Mouse (Mus musculus) liver, embryonic 12.5 days (tissue): ENCODE data around the gene Dpf1. TPM values are rescaled to one million over a fixed set of nuclear protein-coding genes. Genes with fewer than 3 reads are reported as not detected.
A peak's percentile ranks its signal among the peaks of the same experiment; 100 is the strongest.

Experiments
- ATAC-seq: fragments of 200-750 bp; cut with Nextera tagmentation; 2 replicates; pipeline ENCODE4 v1.8.0; 2017; ENCODE audit warnings: moderate number of reproducible peaks, mild to moderate bottlenecking, moderate library complexity
- H3K27ac ChIP-seq: fragments of 300-500 bp; sonication (generic); 2 replicates; pipeline ENCODE4 v1.5.1; 2016; ENCODE audit warnings: mild to moderate bottlenecking
- H3K27me3 ChIP-seq: fragments of 300-500 bp; sonication (generic); replicated peaks from 2 replicates; pipeline ENCODE4 v1.6.1; 2016; ENCODE audit warnings: mild to moderate bottlenecking, moderate library complexity
- H3K36me3 ChIP-seq: fragments of 300-500 bp; sonication (generic); 2 replicates; pipeline ENCODE4 v1.6.1; 2016; ENCODE audit warnings: mild to moderate bottlenecking, moderate library complexity
- H3K4me1 ChIP-seq: fragments of 300-500 bp; sonication (generic); 2 replicates; pipeline ENCODE4 v1.6.1; 2016
- H3K4me2 ChIP-seq: fragments of 300-500 bp; sonication (generic); 2 replicates; pipeline ENCODE4 v1.6.1; 2016; ENCODE audit warnings: mild to moderate bottlenecking, moderate library complexity
- H3K4me3 ChIP-seq: fragments of 300-500 bp; sonication (generic); 2 replicates; pipeline ENCODE4 v1.5.1; 2016; ENCODE audit warnings: mild to moderate bottlenecking, moderate library complexity
- H3K9ac ChIP-seq: fragments of 300-500 bp; sonication (generic); 2 replicates; pipeline ENCODE4 v1.6.1; 2016; ENCODE audit warnings: mild to moderate bottlenecking, moderate library complexity
- H3K9me3 ChIP-seq: fragments of 300-500 bp; sonication (generic); replicated peaks from 2 replicates; pipeline ENCODE4 v1.6.1; 2016; ENCODE audit warnings: mild to moderate bottlenecking, moderate library complexity
- WGBS: fragments of 180-500 bp; shearing (Covaris S2); methylation state at CpG from one replicate; pipeline ENCODE4 v1.1.7; 2016; ENCODE audit not compliant: insufficient replicate concordance; 5-methylcytosine and 5-hydroxymethylcytosine counted together
- polyA plus RNA-seq: library from polyadenylated mRNA; unstranded; fragments of >200 nt; fragmentation: Nextera tagmentation; extraction: Ambion mirVana; gene quantifications from 2 replicates; pipeline ENCODE4 v1.2.1, GENCODE M21; 2016

Dpf1 gene
- polyA plus RNA-seq, 1 experiment from 2014 or later, result 2.6 TPM

DNA sequence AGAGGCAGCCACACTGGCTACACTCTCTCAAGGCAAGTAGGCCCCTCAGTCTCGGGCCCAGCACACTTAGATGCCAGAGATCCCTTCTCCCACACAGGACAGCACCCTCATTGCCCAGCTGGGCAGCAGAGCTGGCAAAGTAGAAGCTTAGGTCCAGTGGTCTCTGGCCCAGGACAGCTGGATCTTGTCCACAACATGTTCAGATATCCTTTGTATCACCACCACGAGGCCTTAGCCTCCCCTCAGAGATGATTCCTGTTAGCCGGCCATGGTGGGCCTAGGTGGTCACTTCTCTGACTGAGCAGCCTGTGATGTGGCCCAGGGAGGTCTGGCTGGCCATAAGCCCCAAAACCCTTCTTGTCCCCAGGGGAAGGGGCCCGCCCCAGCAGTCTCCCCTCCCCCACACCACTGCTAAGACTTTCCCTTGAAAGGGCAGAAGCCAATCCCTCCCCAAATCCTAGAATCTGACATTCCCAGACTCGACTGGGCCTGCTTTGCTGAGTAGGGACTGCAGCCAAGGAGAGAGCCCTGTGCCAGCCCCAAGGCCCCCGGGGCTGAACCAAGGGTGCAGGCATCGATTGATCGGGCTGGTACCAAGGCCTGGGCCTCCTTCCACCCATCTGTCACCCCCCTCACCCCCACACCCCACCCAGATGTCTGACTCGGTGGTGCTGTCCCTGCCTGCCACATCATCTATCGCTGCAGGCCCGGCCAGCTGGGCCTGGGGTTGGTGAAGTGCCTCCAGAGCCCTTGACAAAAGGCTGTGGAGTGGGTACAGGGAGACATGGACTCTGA is 12.9 kb upstream of the Dpf1 start:
- no peak for ATAC-seq

DNA sequence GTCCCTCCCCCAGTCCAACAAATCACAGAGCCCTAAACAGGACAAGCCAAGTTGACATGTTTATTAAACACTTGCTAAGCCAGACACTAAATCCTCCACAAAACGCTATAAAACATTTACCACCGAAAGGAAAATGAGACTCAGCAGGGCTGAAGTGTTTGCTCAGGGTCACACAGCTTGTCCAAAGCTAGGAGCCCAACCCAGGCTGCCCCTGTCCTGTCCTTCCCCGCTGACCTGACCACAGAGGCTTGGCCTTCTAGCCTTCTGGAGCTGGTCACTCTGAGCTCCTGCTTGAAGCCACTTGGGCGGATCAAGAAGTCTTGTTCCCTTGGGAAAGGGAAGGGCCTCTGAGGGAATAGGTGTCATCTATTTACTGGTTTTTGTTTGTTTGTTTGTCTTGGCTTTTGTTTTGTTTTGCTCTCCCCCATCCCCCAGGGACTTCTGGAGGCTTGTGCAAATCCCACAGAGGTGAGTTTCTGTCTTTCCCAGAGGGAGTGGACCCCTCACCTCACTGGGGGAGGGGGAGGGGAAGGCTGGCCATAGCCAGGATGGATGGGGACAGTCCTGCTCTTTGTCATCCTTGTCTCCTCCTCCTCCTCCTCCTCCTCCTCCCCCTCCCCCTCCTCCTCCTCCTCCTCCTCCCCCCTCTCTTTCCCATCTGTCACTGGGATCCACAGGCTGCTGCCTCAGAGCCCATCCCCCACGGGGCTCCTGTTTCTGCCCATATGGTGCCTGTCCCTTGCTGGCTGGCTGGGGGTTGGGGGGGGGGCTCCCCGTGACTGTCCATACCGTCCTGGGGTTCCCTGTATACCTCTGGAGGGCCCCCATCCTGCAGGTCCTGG is 11.9 kb upstream of the Dpf1 start:
- no peaks in the 10 kb centered on the region for H3K36me3 ChIP-seq
- ATAC-seq, result no peak
- peaks cover 58% of the 10 kb centered on the region for H3K27me3 ChIP-seq
- peaks cover 43% of the 10 kb centered on the region for H3K4me1 ChIP-seq
- no peak overlapping the region for H3K27ac ChIP-seq
- H3K4me2 ChIP-seq, result no peak overlapping the region
- 37% methylated on average over 7 of the region's 7 CpGs for WGBS
- no peaks in the 10 kb centered on the region for H3K9me3 ChIP-seq
- H3K4me3 ChIP-seq, result no peak overlapping the region
- H3K9ac ChIP-seq, result no peak overlapping the region

More for the DNA sequence above, 12.9 kb upstream of the Dpf1 start:
- Histone ChIP-seq H3K36me3 (no peaks in the 10 kb centered on the region), H3K4me2 (no peak overlapping the region), H3K4me1 (peaks cover 43% of the 10 kb centered on the region), H3K27me3 (peaks cover 63% of the 10 kb centered on the region), H3K9ac (no peak overlapping the region), H3K9me3 (no peaks in the 10 kb centered on the region), H3K4me3 (no peak overlapping the region), H3K27ac (no peak overlapping the region)
- WGBS, result 59% methylated on average over 11 of the region's 11 CpGs

DNA sequence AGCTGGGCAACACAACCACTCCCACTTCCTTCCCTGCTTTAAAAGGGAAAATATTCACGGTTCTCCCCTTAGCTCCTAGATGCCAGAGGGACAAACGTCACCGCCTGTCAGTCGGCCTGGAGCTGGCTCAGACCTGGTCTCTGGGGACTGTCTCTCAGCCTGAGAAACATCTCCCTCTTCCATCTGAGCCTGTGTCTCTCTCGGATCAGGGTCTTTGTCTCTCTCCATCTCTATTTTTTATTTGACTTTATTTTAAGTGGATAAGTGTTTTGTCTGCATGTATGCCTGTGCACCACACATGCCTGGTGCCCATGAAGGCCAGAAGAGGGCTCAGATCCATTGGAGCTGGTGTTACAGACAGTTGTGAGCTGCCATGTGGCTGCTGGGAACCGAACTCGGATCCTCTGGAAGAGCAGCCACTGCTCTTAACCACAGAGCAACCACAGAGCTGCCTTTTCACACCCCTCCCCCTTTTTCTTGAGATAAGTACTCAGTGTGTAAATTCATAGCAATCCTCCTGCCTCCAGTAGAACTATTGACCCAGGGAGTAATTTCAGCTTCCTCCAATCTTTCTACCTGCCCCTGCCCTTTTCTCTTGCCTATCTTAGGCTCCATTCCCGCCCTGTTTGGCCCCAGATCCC is 11.2 kb upstream of the Dpf1 start:
- 26% methylated on average over 8 of the region's 8 CpGs for WGBS
- no peaks in the 10 kb centered on the region for H3K36me3 ChIP-seq
- no peak for ATAC-seq
- H3K4me1 ChIP-seq, result peaks cover 43% of the 10 kb centered on the region
- H3K9me3 ChIP-seq, result no peaks in the 10 kb centered on the region
- H3K27ac ChIP-seq, result no peak overlapping the region
- no peak overlapping the region for H3K4me2 ChIP-seq
- H3K4me3 ChIP-seq, result no peak overlapping the region
- H3K9ac ChIP-seq, result no peak overlapping the region
- H3K27me3 ChIP-seq, result peaks cover 52% of the 10 kb centered on the region

DNA sequence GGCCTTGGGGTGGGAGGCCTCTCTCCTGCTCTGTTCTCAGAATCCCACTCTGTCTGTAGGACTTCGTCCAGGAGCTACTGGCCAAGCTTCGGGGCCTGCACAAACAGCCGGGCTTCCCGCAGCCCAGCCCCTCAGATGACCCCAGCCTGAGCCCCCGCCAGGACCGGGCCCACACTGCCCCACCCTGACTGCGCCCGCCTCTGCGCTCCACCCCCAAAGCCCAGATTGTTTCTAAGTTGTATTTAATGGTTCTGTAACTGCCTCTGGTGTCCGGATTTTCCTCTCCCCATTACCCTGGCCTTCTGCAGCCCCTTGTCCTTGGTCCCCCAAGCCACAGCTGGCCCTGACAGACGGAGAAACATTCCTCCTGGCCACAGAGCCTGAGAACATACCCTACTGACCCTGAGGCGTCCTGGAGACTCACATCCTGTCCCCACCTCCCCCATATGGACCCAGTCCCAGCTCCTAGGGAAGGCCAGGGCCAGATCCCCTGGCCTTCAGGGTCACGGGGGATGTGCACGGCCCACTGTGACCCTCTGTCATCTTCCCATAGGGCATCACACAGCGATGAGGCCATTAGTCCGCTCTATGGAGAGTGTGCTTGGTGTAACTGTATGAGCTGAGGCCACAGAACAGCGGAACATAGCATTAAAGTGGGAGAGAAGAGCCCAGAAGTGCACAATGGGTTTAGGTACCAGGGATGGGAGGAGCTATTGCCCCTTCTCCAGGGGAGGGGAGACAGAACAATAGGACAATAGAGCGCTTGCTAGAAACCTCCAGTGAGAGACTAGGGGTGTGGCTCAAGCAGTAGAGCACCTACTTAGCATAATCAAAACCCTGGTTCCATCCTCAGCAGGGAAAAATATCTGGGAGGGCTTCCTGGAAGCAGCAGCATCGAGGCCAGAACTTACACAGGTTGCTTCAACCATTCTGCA is 10.4 kb upstream of the Dpf1 start:
- H3K4me1 ChIP-seq, result peaks cover 43% of the 10 kb centered on the region
- WGBS, result 52% methylated on average over 19 of the region's 19 CpGs
- no peak overlapping the region for H3K4me3 ChIP-seq
- H3K27me3 ChIP-seq, result peaks cover 44% of the 10 kb centered on the region
- H3K4me2 ChIP-seq, result no peak overlapping the region
- ATAC-seq, result no peak
- no peak overlapping the region for H3K9ac ChIP-seq
- no peaks in the 10 kb centered on the region for H3K36me3 ChIP-seq
- H3K9me3 ChIP-seq, result no peaks in the 10 kb centered on the region
- H3K27ac ChIP-seq, result no peak overlapping the region

DNA sequence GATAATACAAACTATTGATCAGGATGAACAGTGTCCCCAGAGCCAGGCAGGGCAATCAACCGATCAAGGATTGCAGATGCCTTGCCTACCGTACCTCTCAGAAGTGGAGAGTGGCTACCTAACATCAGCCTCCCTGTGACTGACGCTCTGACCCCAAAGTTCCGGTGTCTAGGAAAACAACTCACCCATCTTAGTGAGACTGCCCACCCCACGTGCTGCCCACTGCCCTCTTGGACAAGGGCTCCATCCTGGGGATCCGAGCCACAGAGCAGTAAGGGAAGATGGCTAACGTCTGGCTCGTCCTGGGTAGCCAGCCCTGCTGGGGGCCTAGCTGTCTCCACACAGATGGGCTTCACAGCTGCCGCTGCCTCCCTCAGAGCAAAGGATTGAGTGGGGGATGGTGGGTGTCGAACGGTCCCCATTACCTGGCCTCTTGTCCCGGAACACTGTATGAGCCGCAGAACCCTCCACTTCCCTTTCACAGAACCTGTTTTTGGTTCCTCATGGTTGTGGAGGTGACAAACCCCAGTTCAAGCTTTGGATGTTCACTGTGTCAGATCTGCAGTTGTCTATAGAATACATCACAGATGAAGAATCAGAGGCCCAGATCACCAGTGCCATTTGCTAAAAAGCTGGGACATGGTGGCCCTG is 9.5 kb upstream of the Dpf1 start:
- 65% methylated on average over 13 of the region's 13 CpGs for WGBS
- Histone ChIP-seq H3K9ac (no peak overlapping the region), H3K4me3 (no peak overlapping the region), H3K4me2 (no peak overlapping the region), H3K9me3 (no peaks in the 10 kb centered on the region), H3K27ac (no peak overlapping the region), H3K36me3 (no peaks in the 10 kb centered on the region), H3K27me3 (peaks cover 42% of the 10 kb centered on the region), H3K4me1 (peaks cover 35% of the 10 kb centered on the region)
- no peak for ATAC-seq

DNA sequence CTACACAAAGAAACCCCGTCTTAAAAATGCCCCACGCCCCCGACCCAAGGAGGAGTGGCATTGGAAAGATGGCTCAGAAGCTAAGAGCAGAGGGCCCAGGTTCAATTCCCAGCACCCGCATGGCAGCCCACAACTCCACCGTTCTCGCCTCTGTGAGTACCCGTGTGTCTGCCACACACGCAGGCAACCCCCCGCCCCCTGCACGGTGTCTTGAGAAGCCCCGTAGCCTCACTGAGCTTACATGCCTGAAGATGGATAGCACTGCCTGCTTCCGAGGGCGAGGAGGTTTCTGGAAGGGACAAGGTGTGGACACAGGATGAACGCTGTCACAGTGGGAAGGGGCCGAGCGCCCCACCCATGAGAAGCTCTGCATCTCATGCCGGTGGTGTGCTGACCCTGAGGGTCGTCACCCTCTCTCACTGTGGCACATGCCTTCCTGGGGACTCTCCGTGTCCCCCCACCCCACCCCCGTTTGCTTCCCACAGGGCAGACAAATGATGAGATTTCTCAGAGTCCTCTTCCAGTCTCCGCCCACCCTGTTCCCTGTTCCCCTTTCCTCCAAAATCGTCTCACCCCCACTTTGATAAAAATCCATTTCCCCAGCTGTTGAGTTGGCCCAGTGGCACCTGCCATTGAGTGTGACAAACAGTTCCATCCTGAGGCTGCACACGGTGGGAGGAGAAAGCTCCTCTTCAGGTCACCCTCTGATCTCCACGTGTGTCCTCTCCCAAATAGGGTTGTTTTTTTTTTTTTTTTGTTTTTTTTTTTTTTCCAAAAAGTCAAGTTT is 7.7 kb upstream of the Dpf1 start:
- no peaks in the 10 kb centered on the region for H3K9me3 ChIP-seq
- no peaks in the 10 kb centered on the region for H3K36me3 ChIP-seq
- no peak overlapping the region for H3K4me3 ChIP-seq
- H3K9ac ChIP-seq, result no peak overlapping the region
- WGBS, result 71% methylated on average over 24 of the region's 24 CpGs
- H3K27me3 ChIP-seq, result peaks cover 37% of the 10 kb centered on the region; the same call in 1 of the 2 replicates
- no peak overlapping the region for H3K27ac ChIP-seq
- ATAC-seq, result no peak
- H3K4me2 ChIP-seq, result no peak overlapping the region
- H3K4me1 ChIP-seq, result peaks cover 24% of the 10 kb centered on the region

DNA sequence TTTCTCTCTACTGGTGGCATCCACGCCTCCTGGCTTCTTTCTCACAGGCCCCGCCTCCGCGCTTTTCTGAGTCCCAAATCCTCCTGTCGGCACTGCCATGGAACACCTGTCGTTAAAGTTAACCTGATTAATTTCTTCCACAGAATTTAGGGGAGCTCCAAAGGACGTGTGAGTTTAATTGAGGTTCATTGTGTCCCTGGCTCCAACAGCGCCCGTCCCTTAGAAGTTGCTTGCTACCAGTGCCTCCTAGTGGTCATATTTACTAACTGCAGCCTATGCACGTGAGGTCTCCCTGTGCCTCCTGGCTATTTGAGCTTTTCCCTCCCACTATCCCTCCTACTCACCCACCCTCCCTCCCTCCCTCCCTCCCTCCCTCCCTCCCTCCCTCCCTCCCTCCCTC is 6.8 kb upstream of the Dpf1 start:
- ATAC-seq, result no peak
- Histone ChIP-seq H3K4me2 (0 out of 2 replicates have a peak overlapping the region, but pooled peaks have one; percentile 8), H3K4me1 (peaks cover 19% of the 10 kb centered on the region), H3K9ac (no peak overlapping the region), H3K36me3 (no peaks in the 10 kb centered on the region), H3K27me3 (peaks cover 40% of the 10 kb centered on the region), H3K4me3 (no peak overlapping the region), H3K9me3 (no peaks in the 10 kb centered on the region), H3K27ac (no peak overlapping the region)
- WGBS, result 14% methylated on average over 10 of the region's 10 CpGs

DNA sequence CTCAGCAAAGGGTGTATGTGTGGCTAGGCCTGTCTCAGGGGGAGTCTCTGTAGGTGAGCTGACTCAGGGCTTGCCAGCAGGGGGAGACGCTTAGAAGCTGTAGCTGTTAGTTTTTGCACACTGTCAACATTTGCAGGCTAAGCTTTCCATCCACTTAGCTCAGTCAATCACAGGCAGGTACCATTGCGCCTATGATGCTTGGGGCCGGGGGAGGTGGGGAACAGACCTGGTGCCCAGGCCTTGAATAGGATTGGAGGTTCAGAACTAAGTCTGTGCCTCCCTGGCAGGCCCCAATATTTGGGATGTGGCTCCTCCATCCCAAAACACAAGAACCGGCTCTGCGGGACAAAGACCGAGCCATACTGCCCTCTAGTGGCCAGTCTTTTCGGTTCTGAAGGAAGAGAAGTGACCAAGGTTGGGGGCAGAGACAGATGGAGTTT is 2.6 kb upstream of the Dpf1 start:
- H3K4me3 ChIP-seq, result no peak overlapping the region
- no peak overlapping the region for H3K27ac ChIP-seq
- H3K4me2 ChIP-seq, result no peak overlapping the region
- H3K4me1 ChIP-seq, result peaks cover 22% of the 10 kb centered on the region
- no peaks in the 10 kb centered on the region for H3K9me3 ChIP-seq
- H3K27me3 ChIP-seq, result peaks cover 62% of the 10 kb centered on the region
- H3K36me3 ChIP-seq, result no peaks in the 10 kb centered on the region
- WGBS, result 6% methylated on average over 7 of the region's 7 CpGs
- ATAC-seq, result no peak
- no peak overlapping the region for H3K9ac ChIP-seq

DNA sequence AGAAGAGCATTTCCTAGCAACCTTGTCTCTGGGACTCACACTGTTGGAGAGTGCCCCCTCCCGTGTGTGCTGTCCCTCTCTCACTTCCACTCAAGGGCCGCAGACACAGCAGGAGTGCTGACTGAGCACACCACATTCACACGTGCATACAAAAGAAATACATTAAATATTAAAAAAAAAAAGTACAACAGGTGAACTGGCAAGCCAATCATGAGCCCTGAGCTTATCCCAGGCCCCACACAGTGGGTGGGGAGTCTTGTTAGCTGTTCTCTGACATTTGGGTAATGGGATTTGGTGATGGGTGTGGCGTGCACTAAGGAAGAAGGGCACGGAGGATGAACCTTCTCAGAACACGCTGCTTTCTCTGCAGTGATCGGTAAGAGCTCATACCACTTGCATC is 1.1 kb upstream of the Dpf1 start:
- H3K4me2 ChIP-seq, result no peak overlapping the region
- peaks cover 69% of the 10 kb centered on the region for H3K27me3 ChIP-seq
- no peak for ATAC-seq
- H3K36me3 ChIP-seq, result no peaks in the 10 kb centered on the region
- no peaks in the 10 kb centered on the region for H3K9me3 ChIP-seq
- 43% methylated on average over 7 of the region's 7 CpGs for WGBS
- no peak overlapping the region for H3K27ac ChIP-seq
- H3K9ac ChIP-seq, result no peak overlapping the region
- H3K4me3 ChIP-seq, result no peak overlapping the region
- peaks cover 37% of the 10 kb centered on the region for H3K4me1 ChIP-seq

DNA sequence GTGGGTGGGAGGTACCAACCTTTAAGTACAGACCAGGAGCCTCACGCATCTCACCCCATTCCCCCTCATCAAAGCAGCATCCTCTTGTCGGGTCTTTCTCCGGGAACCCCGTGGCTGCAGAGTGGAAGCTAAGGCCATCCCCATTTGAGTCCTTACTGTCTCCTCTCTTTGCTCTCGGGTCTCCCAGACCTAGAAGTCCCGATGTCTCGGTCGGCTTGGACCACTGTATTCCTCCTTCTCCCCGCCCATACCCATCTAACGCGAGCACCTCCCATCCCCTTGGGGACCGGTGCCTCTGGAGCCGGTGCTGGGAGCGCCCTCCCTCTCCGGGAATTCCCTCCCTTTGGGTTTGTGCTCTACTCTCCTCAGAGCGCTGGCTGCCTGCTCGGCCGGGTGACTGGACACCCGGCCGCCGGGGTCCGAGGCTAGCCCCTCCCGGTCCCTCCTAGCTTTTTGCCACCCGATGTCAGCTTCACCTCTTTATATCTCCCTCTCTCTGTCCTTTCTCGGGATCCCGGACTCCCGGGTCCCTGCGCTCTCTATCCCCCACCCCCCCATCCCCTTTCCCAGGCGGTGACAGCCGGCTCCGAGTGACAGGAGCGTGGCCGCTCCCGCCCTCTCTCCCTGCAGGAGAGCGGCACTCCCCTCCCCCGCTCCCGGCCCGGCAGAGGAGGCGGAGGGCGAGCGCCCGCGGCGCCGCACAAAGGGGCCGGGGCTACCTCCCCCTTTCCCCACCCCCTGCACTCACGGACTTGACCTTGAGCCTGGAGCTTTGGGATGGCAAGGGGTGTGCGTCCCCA is 912 bp downstream of the Dpf1 start:
- Histone ChIP-seq H3K4me3 (peak overlapping the region; percentile 58), H3K27me3 (peaks cover 80% of the 10 kb centered on the region), H3K4me1 (peaks cover 57% of the 10 kb centered on the region), H3K27ac (no peak overlapping the region), H3K9me3 (no peaks in the 10 kb centered on the region), H3K4me2 (peak overlapping the region; percentile 80), H3K36me3 (no peaks in the 10 kb centered on the region), H3K9ac (no peak overlapping the region; the same call in 1 of the 2 replicates)
- WGBS, result 3% methylated on average over 48 of the region's 48 CpGs
- no peak for ATAC-seq
